ENCODE assay signal across 17 mouse cellular contexts in the genomic region with DNA sequence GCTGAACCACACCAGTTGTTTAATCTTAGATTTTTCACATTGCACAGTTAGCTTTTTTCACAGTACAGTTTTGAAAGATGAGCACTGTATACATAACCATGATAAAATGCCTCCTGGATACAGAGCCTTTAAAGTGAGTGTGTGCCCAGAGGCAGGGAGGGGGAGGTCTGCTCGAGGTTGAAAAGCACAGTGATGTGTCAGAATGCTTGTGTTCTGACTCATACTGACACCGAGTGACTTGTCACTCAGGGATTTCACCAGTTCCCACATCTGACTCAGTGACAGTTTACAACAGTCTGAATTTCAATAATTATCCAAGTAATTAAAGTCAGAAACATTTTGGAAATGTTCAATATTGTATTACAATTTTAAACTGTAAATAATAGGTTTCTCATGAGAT.
DNase-seq lines count a peak whose midpoint lies in the region; ATAC-seq and TF ChIP-seq lines count a peak whose summit lies in the region.
"Had no signal": no experiment of that assay in that cellular context is flagged by ENCODE, and none has a peak within 500 bp of the region (broad histone marks: within the 10 kb centered on the region; RNA-seq: fewer than 3 reads in every experiment).

No protein-coding gene starts in this region.

- H3K27me3 ChIP-seq in CH12.LX (replicated peaks): no peaks in the 10 kb centered on the region
- no peaks in the 10 kb centered on the region for H3K27me3 ChIP-seq in heart, embryonic 11.5 days (ENCODE audit: control insufficient read depth, insufficient read depth, low read length)
- no peaks in the 10 kb centered on the region for H3K27me3 ChIP-seq in forebrain, postnatal 0 days (ENCODE audit: insufficient read depth, low read length)
- H3K27me3 ChIP-seq: heart, embryonic 13.5 days; hindbrain, embryonic 12.5 days; neural tube, embryonic 13.5 days had no signal

- no peaks in the 10 kb centered on the region for H3K9me3 ChIP-seq in CH12.LX (replicated peaks; ENCODE audit: low read length)
- no peaks in the 10 kb centered on the region for H3K9me3 ChIP-seq in heart, embryonic 11.5 days (replicated peaks; ENCODE audit: control insufficient read depth, low read length)
- H3K9me3 ChIP-seq in forebrain, postnatal 0 days (ENCODE audit: low read length): no peaks in the 10 kb centered on the region
- H3K9me3 ChIP-seq: heart, embryonic 13.5 days; hindbrain, embryonic 12.5 days; neural tube, embryonic 13.5 days had no signal

- H3K4me1 ChIP-seq in CH12.LX (ENCODE audit: control insufficient read depth in 1 of 2, insufficient read depth in 2 of 2): peaks cover 3 to 31% of the 10 kb centered on the region in 2 experiments; a peak in 3 of 4 replicates
- no peaks in the 10 kb centered on the region for H3K4me1 ChIP-seq in heart, embryonic 11.5 days (ENCODE audit: control insufficient read depth, insufficient read depth, low read length)
- H3K4me1 ChIP-seq in forebrain, postnatal 0 days (ENCODE audit: insufficient read depth): no peaks in the 10 kb centered on the region
- H3K4me1 ChIP-seq: hindbrain, embryonic 12.5 days; neural tube, embryonic 13.5 days had no signal

- dilution Hi-C loops in CH12.LX (cut with MboI; ENCODE audit: extremely low pct_ligation_motif_present, extremely low pct_unique_long_range_greater_than_20kb, low sequenced_read_pairs): no loop called here

- H3K27ac ChIP-seq in CH12.LX (ENCODE audit: insufficient read depth, low read depth): no peak overlapping the region
- H3K27ac ChIP-seq in heart, embryonic 11.5 days (ENCODE audit: low read depth, low read length): no peak overlapping the region
- H3K27ac ChIP-seq in forebrain, postnatal 0 days (ENCODE audit: low read depth, low read length): no peak overlapping the region
- H3K27ac ChIP-seq: heart, embryonic 13.5 days; hindbrain, embryonic 12.5 days; kidney, postnatal 0 days; neural tube, embryonic 13.5 days had no signal

- WGBS in heart, embryonic 11.5 days (ENCODE audit: insufficient replicate concordance): 7% methylated on average over 2 of the region's 2 CpGs
- WGBS in forebrain, postnatal 0 days: 32% methylated on average over 2 of the region's 2 CpGs

- peak; percentile 98 for TF ChIP-seq EP300 in CH12.LX (IDR thresholded peaks at IDR 0.05; ENCODE audit: low read length)

- no peak for TF ChIP-seq POLR2A in CH12.LX (IDR thresholded peaks at IDR 0.05; ENCODE audit: low read depth, low read length)

- peak; percentile 10 for TF ChIP-seq RAD21 in CH12.LX (IDR thresholded peaks at IDR 0.05; ENCODE audit: low read depth, low read length)

- in situ Hi-C loops in CH12.LX (cut with MboI; ENCODE audit: low pct_ligation_motif_present, low pct_unique_long_range_greater_than_20kb, low sequenced_read_pairs): no loop called here

- peak; percentile 74 for DNase-seq in adrenal gland, adult 2 months
- no peak for DNase-seq in adrenal gland, adult 18-20 months (ENCODE audit: low spot score in 2 of 2)
- DNase-seq in 3134 (ENCODE audit: extremely low read depth, insufficient read length, low spot score) (peak; percentile 62), CH12.LX (ENCODE audit: extremely low read depth) (peak; percentile 86)
- peak; percentile 10 for DNase-seq in adrenal gland, postnatal 25 days
- DNase-seq in thymus, postnatal 36 days: no peak
- DNase-seq in forebrain, postnatal 0 days: no peak
- DNase-seq: cerebellum, adult 11 months; cerebellum, postnatal 36 days; gastrocnemius, postnatal 36 days; thymus, adult 18-20 months had no signal

- H3K4me2 ChIP-seq in CH12.LX (ENCODE audit: insufficient read depth, low read depth, poor library complexity, severe bottlenecking): peak overlapping the region; percentile 44
- H3K4me2 ChIP-seq in heart, embryonic 11.5 days: no peak overlapping the region
- no peak overlapping the region for H3K4me2 ChIP-seq in forebrain, postnatal 0 days (ENCODE audit: low read depth)
- H3K4me2 ChIP-seq: heart, embryonic 13.5 days; hindbrain, embryonic 12.5 days; neural tube, embryonic 13.5 days had no signal

- no peaks in the 10 kb centered on the region for H3K79me2 ChIP-seq in CH12.LX (replicated peaks; ENCODE audit: control insufficient read depth, extremely low read depth, insufficient read depth, poor library complexity, severe bottlenecking)

- no peak for TF ChIP-seq CTCF in CH12.LX (conservative IDR thresholded peaks at IDR 0.05 in 1 of 2, IDR thresholded peaks at IDR 0.05 in 1 of 2; ENCODE audit: low read depth in 2 of 2, low read length in 2 of 2)
- TF ChIP-seq CTCF in forebrain, postnatal 0 days (IDR thresholded peaks at IDR 0.05; ENCODE audit: low read depth): no peak

- no peak overlapping the region for H3K9ac ChIP-seq in CH12.LX (ENCODE audit: insufficient read depth, low read depth)
- H3K9ac ChIP-seq in heart, embryonic 11.5 days (ENCODE audit: low read depth, low read length): no peak overlapping the region
- no peak overlapping the region for H3K9ac ChIP-seq in forebrain, postnatal 0 days
- H3K9ac ChIP-seq: heart, embryonic 13.5 days; hindbrain, embryonic 12.5 days; neural tube, embryonic 13.5 days had no signal

- no peak for ATAC-seq in heart, embryonic 11.5 days (replicated peaks; ENCODE audit: insufficient number of reproducible peaks, low FRiP score, low TSS enrichment)
- no peak for ATAC-seq in forebrain, postnatal 0 days
- ATAC-seq: intestine, embryonic 16.5 days had no signal

- H3K36me3 ChIP-seq in CH12.LX (replicated peaks in 1 of 2; ENCODE audit: control insufficient read depth in 1 of 2, insufficient read depth in 1 of 2, low read length in 1 of 2): no peaks in the 10 kb centered on the region
- no peaks in the 10 kb centered on the region for H3K36me3 ChIP-seq in heart, embryonic 11.5 days (ENCODE audit: control insufficient read depth, insufficient read depth, low read length)
- H3K36me3 ChIP-seq in forebrain, postnatal 0 days (ENCODE audit: insufficient read depth): no peaks in the 10 kb centered on the region
- H3K36me3 ChIP-seq: heart, embryonic 13.5 days; hindbrain, embryonic 12.5 days; neural tube, embryonic 13.5 days had no signal

- no peak overlapping the region for H3K4me3 ChIP-seq in CH12.LX (replicated peaks in 1 of 3; ENCODE audit: low read depth in 2 of 3, low read length in 2 of 3, poor library complexity in 1 of 3)
- H3K4me3 ChIP-seq in heart, embryonic 11.5 days (ENCODE audit: low read depth, low read length): no peak overlapping the region
- no peak overlapping the region for H3K4me3 ChIP-seq in forebrain, postnatal 0 days (ENCODE audit: low read depth, low read length)
- H3K4me3 ChIP-seq: heart, embryonic 13.5 days; hindbrain, embryonic 12.5 days; neural tube, embryonic 13.5 days had no signal

TF ChIP-seq in CH12.LX, 34 proteins besides CTCF, POLR2A, EP300 and RAD21 (continues in another document):
- TF ChIP-seq ETS1 (conservative IDR thresholded peaks at IDR 0.05; ENCODE audit: low read depth, low read length): peak; percentile 93
- TF ChIP-seq ZKSCAN1 (IDR thresholded peaks at IDR 0.05; ENCODE audit: borderline replicate concordance, low read depth, low read length): no peak
- TF ChIP-seq SIN3A (IDR thresholded peaks at IDR 0.05; ENCODE audit: low read length): no peak; the same call in 1 of the 2 replicates
- TF ChIP-seq JUN (IDR thresholded peaks at IDR 0.05; ENCODE audit: insufficient read depth, low read depth, low read length): peak; percentile 98
- TF ChIP-seq CHD1 (IDR thresholded peaks at IDR 0.05; ENCODE audit: low read depth, low read length): no peak
- peak; percentile 31; the same call in 1 of the 2 replicates for TF ChIP-seq TBP (conservative IDR thresholded peaks at IDR 0.05; ENCODE audit: low read depth, low read length)
- peak; percentile 95 for TF ChIP-seq RCOR1 (conservative IDR thresholded peaks at IDR 0.05; ENCODE audit: low read depth, low read length)
- TF ChIP-seq PAX5 (IDR thresholded peaks at IDR 0.05; ENCODE audit: low read length): no peak
- no peak for TF ChIP-seq HCFC1 (IDR thresholded peaks at IDR 0.05; ENCODE audit: low read depth, low read length)
- TF ChIP-seq MYC (IDR thresholded peaks at IDR 0.05; ENCODE audit: low read depth, low read length): 0 out of 2 replicates have a peak, but pooled peaks have one; percentile 29
- no peak for TF ChIP-seq NRF1 (IDR thresholded peaks at IDR 0.05; ENCODE audit: low read depth, low read length)
- TF ChIP-seq MEF2A (IDR thresholded peaks at IDR 0.05; ENCODE audit: borderline replicate concordance, low read depth, low read length): peak; percentile 90
- TF ChIP-seq ZC3H11A (IDR thresholded peaks at IDR 0.05; ENCODE audit: low read depth, low read length): no peak
- peak; percentile 99 for TF ChIP-seq JUND (conservative IDR thresholded peaks at IDR 0.05; ENCODE audit: low read depth, low read length)
- TF ChIP-seq POLR2AphosphoS2 (IDR thresholded peaks at IDR 0.05; ENCODE audit: low read depth, low read length): no peak
- no peak for TF ChIP-seq USF1 (IDR thresholded peaks at IDR 0.05; ENCODE audit: low read depth, low read length)
- no peak for TF ChIP-seq ZMIZ1 (IDR thresholded peaks at IDR 0.05; ENCODE audit: low read depth, low read length)
- TF ChIP-seq NELFE (IDR thresholded peaks at IDR 0.05; ENCODE audit: low read depth, low read length): no peak
- TF ChIP-seq MAX (IDR thresholded peaks at IDR 0.05; ENCODE audit: low read length): 0 out of 2 replicates have a peak, but pooled peaks have one; percentile 32
- no peak for TF ChIP-seq ELF1 (IDR thresholded peaks at IDR 0.05; ENCODE audit: low read depth, low read length)
- TF ChIP-seq GABPA (IDR thresholded peaks at IDR 0.05; ENCODE audit: insufficient replicate concordance, low read depth, low read length): no peak
- TF ChIP-seq UBTF (IDR thresholded peaks at IDR 0.05; ENCODE audit: low read depth, low read length): no peak
- peak; percentile 66; the same call in 1 of the 2 replicates for TF ChIP-seq MAFK (IDR thresholded peaks at IDR 0.05; ENCODE audit: insufficient replicate concordance, low read length)
- no peak for TF ChIP-seq ZNF384 (IDR thresholded peaks at IDR 0.05; ENCODE audit: low read depth, low read length)
- TF ChIP-seq E2F4 (IDR thresholded peaks at IDR 0.05; ENCODE audit: insufficient replicate concordance, low read depth, low read length): no peak
- peak; percentile 56; the same call in 1 of the 2 replicates for TF ChIP-seq TCF12 (IDR thresholded peaks at IDR 0.05; ENCODE audit: low read depth, low read length)
- peak; percentile 100 for TF ChIP-seq IRF4 (IDR thresholded peaks at IDR 0.05; ENCODE audit: low read depth, low read length)
- no peak; the same call in 1 of the 2 replicates for TF ChIP-seq MXI1 (IDR thresholded peaks at IDR 0.05; ENCODE audit: low read depth, low read length)
- no peak for TF ChIP-seq KAT2A (IDR thresholded peaks at IDR 0.05; ENCODE audit: insufficient replicate concordance, low read length)
- no peak for TF ChIP-seq USF2 (conservative IDR thresholded peaks at IDR 0.05; ENCODE audit: low read depth, low read length)
- peak; percentile 92 for TF ChIP-seq BHLHE40 (IDR thresholded peaks at IDR 0.05; ENCODE audit: low read depth, low read length)
- TF ChIP-seq MAZ (IDR thresholded peaks at IDR 0.05; ENCODE audit: low read depth, low read length): peak; percentile 95

Comparison
In these comparisons a context has a peak if more than half of its experiments do, and no peak if none do; other contexts are left out.
1. DNase-seq: peak in adrenal gland, adult 2 months (single experiment), 3134 (single experiment), CH12.LX (single experiment) and adrenal gland, postnatal 25 days (single experiment); none in adrenal gland, adult 18-20 months (0 of 2), thymus, postnatal 36 days (0 of 2) and forebrain, postnatal 0 days (single experiment).